ENCODE assay signal across 17 mouse cellular contexts in genomic region chr5:117781178-117781577, GRCm38 (mm10). TPM values are rescaled to one million over a fixed set of nuclear protein-coding genes. Genes with fewer than 3 reads are reported as not detected.
A peak's percentile ranks its signal among the peaks of the same experiment; 100 is the strongest.
DNase-seq lines count a peak whose midpoint lies in the region; ATAC-seq lines count a peak whose summit lies in the region.
"Had no signal": no experiment of that assay in that cellular context is flagged by ENCODE, and none has a peak within 500 bp of the region (broad histone marks: within the 10 kb centered on the region; RNA-seq: fewer than 3 reads in every experiment).

No protein-coding gene starts in this region.

- no peak overlapping the region for H3K27ac ChIP-seq in heart, embryonic 12.5 days (ENCODE audit: poor library complexity, severe bottlenecking)
- no peak overlapping the region for H3K27ac ChIP-seq in midbrain, embryonic 11.5 days (ENCODE audit: low read depth, low read length)
- no peak overlapping the region for H3K27ac ChIP-seq in midbrain, embryonic 15.5 days
- H3K27ac ChIP-seq in embryonic facial prominence, embryonic 13.5 days, result peak overlapping the region; percentile 81
- H3K27ac ChIP-seq in limb, embryonic 13.5 days, result no peak overlapping the region; the same call in 1 of the 2 replicates
- H3K27ac ChIP-seq: heart, adult 2 months; neural tube, embryonic 12.5 days had no signal

- 0 out of 2 replicates have a peak overlapping the region, but pooled peaks have one; percentile 6 for H3K4me2 ChIP-seq in heart, embryonic 12.5 days
- H3K4me2 ChIP-seq in midbrain, embryonic 11.5 days, result no peak overlapping the region
- no peak overlapping the region for H3K4me2 ChIP-seq in midbrain, embryonic 15.5 days
- H3K4me2 ChIP-seq in embryonic facial prominence, embryonic 13.5 days, result peak overlapping the region; percentile 45
- H3K4me2 ChIP-seq in limb, embryonic 13.5 days (replicated peaks), result peak overlapping the region; percentile 38; the same call in 1 of the 2 replicates
- H3K4me2 ChIP-seq: neural tube, embryonic 12.5 days had no signal

- peaks cover 18% of the 10 kb centered on the region for H3K27me3 ChIP-seq in heart, embryonic 12.5 days (replicated peaks)
- H3K27me3 ChIP-seq in midbrain, embryonic 11.5 days (ENCODE audit: control insufficient read depth, insufficient read depth, low read length), result no peaks in the 10 kb centered on the region
- no peaks in the 10 kb centered on the region for H3K27me3 ChIP-seq in midbrain, embryonic 15.5 days (replicated peaks)
- H3K27me3 ChIP-seq in embryonic facial prominence, embryonic 13.5 days, result no peaks in the 10 kb centered on the region
- H3K27me3 ChIP-seq in limb, embryonic 13.5 days, result no peaks in the 10 kb centered on the region
- H3K27me3 ChIP-seq: CH12.LX; megakaryocyte, embryonic 14.5 days; neural tube, embryonic 12.5 days had no signal

- 0 out of 2 replicates have a peak, but pooled peaks cover 11% of the 10 kb centered on the region for H3K9me3 ChIP-seq in heart, embryonic 12.5 days (replicated peaks)
- no peaks in the 10 kb centered on the region for H3K9me3 ChIP-seq in midbrain, embryonic 11.5 days (ENCODE audit: control insufficient read depth, low read length)
- no peaks in the 10 kb centered on the region for H3K9me3 ChIP-seq in midbrain, embryonic 15.5 days
- H3K9me3 ChIP-seq in embryonic facial prominence, embryonic 13.5 days, result peaks cover 5% of the 10 kb centered on the region; the same call in 1 of the 2 replicates
- no peaks in the 10 kb centered on the region for H3K9me3 ChIP-seq in limb, embryonic 13.5 days
- H3K9me3 ChIP-seq: neural tube, embryonic 12.5 days had no signal

- ATAC-seq in heart, embryonic 12.5 days (ENCODE audit: insufficient number of reproducible peaks, low FRiP score), result no peak
- ATAC-seq in midbrain, embryonic 11.5 days (ENCODE audit: low FRiP score), result no peak
- ATAC-seq in midbrain, embryonic 15.5 days (replicated peaks), result no peak
- ATAC-seq in embryonic facial prominence, embryonic 13.5 days (ENCODE audit: insufficient number of reproducible peaks, insufficient read depth, low FRiP score, low TSS enrichment, low read depth), result no peak
- peak; percentile 2; the same call in 1 of the 2 replicates for ATAC-seq in limb, embryonic 13.5 days (ENCODE audit: low FRiP score, low read depth)
- ATAC-seq: liver, postnatal 0 days had no signal

- no peaks in the 10 kb centered on the region for H3K36me3 ChIP-seq in heart, embryonic 12.5 days
- H3K36me3 ChIP-seq in midbrain, embryonic 11.5 days (ENCODE audit: control insufficient read depth, insufficient read depth, low read length), result no peaks in the 10 kb centered on the region
- no peaks in the 10 kb centered on the region for H3K36me3 ChIP-seq in midbrain, embryonic 15.5 days (replicated peaks)
- H3K36me3 ChIP-seq in embryonic facial prominence, embryonic 13.5 days, result no peaks in the 10 kb centered on the region
- H3K36me3 ChIP-seq in limb, embryonic 13.5 days, result no peaks in the 10 kb centered on the region
- H3K36me3 ChIP-seq: neural tube, embryonic 12.5 days had no signal

- H3K9ac ChIP-seq in heart, embryonic 12.5 days, result no peak overlapping the region
- H3K9ac ChIP-seq in midbrain, embryonic 11.5 days (ENCODE audit: low read length), result no peak overlapping the region
- H3K9ac ChIP-seq in midbrain, embryonic 15.5 days, result no peak overlapping the region
- peak overlapping the region; percentile 21; the same call in 1 of the 2 replicates for H3K9ac ChIP-seq in embryonic facial prominence, embryonic 13.5 days
- H3K9ac ChIP-seq in limb, embryonic 13.5 days, result peak overlapping the region; percentile 48; the same call in 1 of the 2 replicates
- H3K9ac ChIP-seq: liver, postnatal 0 days had no signal

- no peak overlapping the region for H3K4me3 ChIP-seq in heart, embryonic 12.5 days
- H3K4me3 ChIP-seq in midbrain, embryonic 11.5 days (ENCODE audit: low read depth, low read length), result no peak overlapping the region
- no peak overlapping the region for H3K4me3 ChIP-seq in midbrain, embryonic 15.5 days
- H3K4me3 ChIP-seq in embryonic facial prominence, embryonic 13.5 days, result no peak overlapping the region; the same call in 1 of the 2 replicates
- H3K4me3 ChIP-seq in limb, embryonic 13.5 days, result no peak overlapping the region
- H3K4me3 ChIP-seq: heart, adult 2 months; megakaryocyte, embryonic 14.5 days; neural tube, embryonic 12.5 days had no signal

- no peak for DNase-seq in heart, adult 8-10 months (ENCODE audit: low spot score)
- peak; percentile 81 for DNase-seq in midbrain, embryonic 11.5 days (ENCODE audit: low spot score, missing footprints)
- DNase-seq in retina, embryonic 14.5 days (ENCODE audit: low spot score), result no peak
- no peak for DNase-seq in cerebellum, postnatal 14 days
- DNase-seq: cerebellum, adult 18-20 months; liver, postnatal 0 days; lung, postnatal 14 days; right cerebral cortex, adult 18-20 months; thymus, postnatal 25 days had no signal

- peaks cover 5% of the 10 kb centered on the region for H3K4me1 ChIP-seq in heart, embryonic 12.5 days (replicated peaks)
- H3K4me1 ChIP-seq in midbrain, embryonic 11.5 days (ENCODE audit: control insufficient read depth, insufficient read depth, low read length), result no peaks in the 10 kb centered on the region
- peaks cover 6% of the 10 kb centered on the region; the same call in 1 of the 2 replicates for H3K4me1 ChIP-seq in midbrain, embryonic 15.5 days
- H3K4me1 ChIP-seq in embryonic facial prominence, embryonic 13.5 days, result peaks cover 30% of the 10 kb centered on the region
- peaks cover 20% of the 10 kb centered on the region for H3K4me1 ChIP-seq in limb, embryonic 13.5 days
- H3K4me1 ChIP-seq: megakaryocyte, embryonic 14.5 days had no signal

- WGBS in heart, embryonic 12.5 days, result 56% methylated on average over 6 of the region's 6 CpGs
- WGBS in midbrain, embryonic 11.5 days, result 68% methylated on average over 6 of the region's 6 CpGs
- 58% methylated on average over 6 of the region's 6 CpGs for WGBS in midbrain, embryonic 15.5 days
- WGBS in embryonic facial prominence, embryonic 13.5 days, result 42% methylated on average over 6 of the region's 6 CpGs
- 48% methylated on average over 6 of the region's 6 CpGs for WGBS in limb, embryonic 13.5 days

RNA-seq across cellular contexts. Expression of gene Nos1, which starts 0.3 kb away (rescaled TPM):
- polyA plus RNA-seq in heart, embryonic 12.5 days (2016; fragmentation: Nextera tagmentation; extraction: Ambion mirVana), result 0.09 and 0.10 TPM in 2 replicates
- total RNA-seq in heart, adult 8-10 months (2022), result under 1 TPM; 0.31 to 0.57 (median 0.48) TPM
- 0.22 and 0.30 TPM in 2 replicates for polyA plus RNA-seq in midbrain, embryonic 11.5 days (2014; fragmentation: Nextera tagmentation; extraction: Ambion mirVana)
- polyA plus RNA-seq in midbrain, embryonic 15.5 days (2015; fragmentation: Nextera tagmentation; extraction: Ambion mirVana), result 2.7 and 3.4 TPM in 2 replicates
- polyA plus RNA-seq in embryonic facial prominence, embryonic 13.5 days (2015; fragmentation: Nextera tagmentation; extraction: Ambion mirVana), result 0.39 and 0.50 TPM in 2 replicates
- polyA plus RNA-seq in limb, embryonic 13.5 days (2015; fragmentation: Nextera tagmentation; extraction: Ambion mirVana), result 0.18 and 0.28 TPM in 2 replicates
- polyA plus RNA-seq: liver, postnatal 0 days had no signal

Comparison
In these comparisons a context has a peak if more than half of its experiments do, and no peak if none do; other contexts are left out.
1. H3K4me2 ChIP-seq: peak in heart, embryonic 12.5 days (single experiment), embryonic facial prominence, embryonic 13.5 days (single experiment) and limb, embryonic 13.5 days (single experiment); none in midbrain, embryonic 11.5 days (single experiment) and midbrain, embryonic 15.5 days (single experiment).
2. H3K9ac ChIP-seq: peak in embryonic facial prominence, embryonic 13.5 days (single experiment) and limb, embryonic 13.5 days (single experiment); none in heart, embryonic 12.5 days (single experiment), midbrain, embryonic 11.5 days (single experiment) and midbrain, embryonic 15.5 days (single experiment).